Mouse (Mus musculus): ENCODE measurements around the gene Clcn6.

GRCm38 (mm10) chr4:147969337-147969736, 69.3 kb downstream of the Clcn6 start:
- no peak for TF ChIP-seq CTCF (IDR thresholded peaks at IDR 0.05; ENCODE audit: extremely low read depth, insufficient read length, insufficient replicate concordance, low read depth, low read length)
- no peak for TF ChIP-seq POLR2A (IDR thresholded peaks at IDR 0.05; ENCODE audit: low read depth, low read length)

Data from small intestine, adult 2 months (tissue).